Mouse (Mus musculus) heart, adult 2 months (tissue): ENCODE results near the gene Gm17657. TPM values are rescaled to one million over a fixed set of nuclear protein-coding genes. Genes with fewer than 3 reads are reported as not detected.
A peak's percentile ranks its signal among the peaks of the same experiment; 100 is the strongest.

Source experiments
- DNase-seq, 2 experiments: peaks; one replicate each; pipeline ENCODE4 v3.0.0; 2021
- H3K27ac ChIP-seq: fragments of 200-600 bp; 2 replicates; pipeline ENCODE4 v1.8.1; 2022
- H3K27me3 ChIP-seq: fragments of 200-500 bp; 2 replicates; pipeline ENCODE4 v1.6.1; 2012; ENCODE audit warnings: mild to moderate bottlenecking, low read length, inconsistent platforms, mixed read lengths; ENCODE audit not compliant: control insufficient read depth, insufficient read depth
- H3K36me3 ChIP-seq: fragments of 200-500 bp; 2 replicates; pipeline ENCODE4 v1.6.1; 2012; ENCODE audit warnings: low read length, inconsistent platforms; ENCODE audit not compliant: control insufficient read depth, insufficient read depth
- H3K4me1 ChIP-seq: fragments of 200-500 bp; 2 replicates; pipeline ENCODE4 v1.6.1; 2011; ENCODE audit warnings: low read length; ENCODE audit not compliant: control insufficient read depth, insufficient read depth
- H3K4me3 ChIP-seq: fragments of 200-600 bp; 2 replicates; pipeline ENCODE4 v1.8.1; 2022
- H3K79me2 ChIP-seq: fragments of 200-500 bp; replicated peaks from 2 replicates; pipeline ENCODE4 v1.6.1; 2012; ENCODE audit warnings: mild to moderate bottlenecking, inconsistent platforms, low read length, moderate library complexity, mixed read lengths; ENCODE audit not compliant: control insufficient read depth, insufficient read depth
- H3K9ac ChIP-seq: fragments of 200-500 bp; 2 replicates; pipeline ENCODE4 v1.6.1; 2012; ENCODE audit warnings: low read depth, mild to moderate bottlenecking, control low read depth, inconsistent platforms, low read length, mixed read lengths
- CTCF ChIP-seq: fragments of 200-600 bp; IDR thresholded peaks from 2 replicates; pipeline ENCODE4 v1.8.1; 2022; ENCODE audit warnings: antibody characterized with exemption, mild to moderate bottlenecking, moderate library complexity
- EP300 ChIP-seq: fragments of 200-500 bp; IDR thresholded peaks from 2 replicates; pipeline ENCODE4 v1.6.1; 2011; ENCODE audit warnings: low read depth, low read length, control low read depth; ENCODE audit not compliant: insufficient read depth
- POLR2A ChIP-seq: fragments of 200-500 bp; IDR thresholded peaks from 2 replicates; pipeline ENCODE4 v1.6.1; 2011; ENCODE audit warnings: mild to moderate bottlenecking, low read depth, low read length, control low read depth; ENCODE audit not compliant: insufficient read depth
- WGBS: fragments of 180-500 bp; shearing (Covaris S2); methylation state at CpG from one replicate; pipeline ENCODE4 v1.1.7; 2018; 5-methylcytosine and 5-hydroxymethylcytosine counted together
- intact Hi-C: fragments of 180-260 bp; cut with DNase I; formaldehyde crosslinking; loops from one replicate; pipeline ENCODE4 v1.15.1; 2025
- polyA plus RNA-seq: library from polyadenylated mRNA; depleted of rRNA; stranded (reverse); fragments of >200 nt; gene quantifications from 2 replicates; pipeline ENCODE4 v1.2.3, GENCODE M21; 2012
- total RNA-seq, 2 experiments: library from RNA; stranded (reverse); gene quantifications; 2 replicates each; pipeline ENCODE4 v1.2.3; 2021

The Gm17657 gene
- total and polyA plus RNA-seq, 3 experiments: not detected

GRCm38 (mm10) chr17:29554176-29554575 lies 4.7 kb upstream of the Gm17657 start:
- Histone ChIP-seq H3K27ac (no peak overlapping the region), H3K79me2 (0 out of 2 replicates have a peak, but pooled peaks cover 4% of the 10 kb centered on the region), H3K36me3 (no peaks in the 10 kb centered on the region; the same call in 1 of the 2 replicates), H3K9ac (no peak overlapping the region), H3K4me3 (no peak overlapping the region), H3K4me1 (peaks cover 10% of the 10 kb centered on the region), H3K27me3 (no peaks in the 10 kb centered on the region)
- no peak for DNase-seq
- intact Hi-C loops: no loop called here
- TF ChIP-seq CTCF: no peak
- no peak for TF ChIP-seq EP300
- TF ChIP-seq POLR2A: no peak

- Histone ChIP-seq H3K36me3 (no peaks in the 10 kb centered on the region; the same call in 1 of the 2 replicates), H3K4me1 (peaks cover 10% of the 10 kb centered on the region), H3K27me3 (no peaks in the 10 kb centered on the region), H3K79me2 (0 out of 2 replicates have a peak, but pooled peaks cover 4% of the 10 kb centered on the region), H3K4me3 (no peak within 1 kb of the TSS; the same call in 1 of the 2 replicates), H3K9ac (no peak within 1 kb of the TSS), H3K27ac (peak within 1 kb of the TSS; percentile 2; the same call in 1 of the 2 replicates)
- WGBS: 88% methylated on average over 5 of the region's 5 CpGs
- TF ChIP-seq POLR2A: no peak
- no peak for TF ChIP-seq CTCF
- TF ChIP-seq EP300: no peak
- DNase-seq: no peak
- intact Hi-C loops: no loop called here
Observed at GRCm38 (mm10) chr17:29552162-29552732, 2.8 kb upstream of the Gm17657 start, which contains the start of gene Tmem217. Gene Tmem217 (minus strand): TSS chr17:29552385.

GRCm38 (mm10) chr17:29551019-29551418 lies 1.6 kb upstream of the Gm17657 start:
- H3K27me3 ChIP-seq: no peaks in the 10 kb centered on the region
- WGBS: 26% methylated on average over 6 of the region's 6 CpGs
- peaks cover 9% of the 10 kb centered on the region for H3K4me1 ChIP-seq
- intact Hi-C loops: no loop called here
- TF ChIP-seq EP300: no peak
- TF ChIP-seq POLR2A: no peak
- TF ChIP-seq CTCF: no peak
- no peak overlapping the region for H3K9ac ChIP-seq
- H3K27ac ChIP-seq: peak overlapping the region; percentile 2
- H3K4me3 ChIP-seq: peak overlapping the region; percentile 27; the same call in 1 of the 2 replicates
- H3K36me3 ChIP-seq: no peaks in the 10 kb centered on the region; the same call in 1 of the 2 replicates
- H3K79me2 ChIP-seq: 0 out of 2 replicates have a peak, but pooled peaks cover 4% of the 10 kb centered on the region
- no peak for DNase-seq

- DNase-seq: no peak
- H3K27ac ChIP-seq: no peak overlapping the region
- H3K27me3 ChIP-seq: no peaks in the 10 kb centered on the region
- H3K4me3 ChIP-seq: no peak overlapping the region
- H3K79me2 ChIP-seq: 0 out of 2 replicates have a peak, but pooled peaks cover 4% of the 10 kb centered on the region
- no peak overlapping the region for H3K9ac ChIP-seq
- H3K4me1 ChIP-seq: peaks cover 9% of the 10 kb centered on the region
- intact Hi-C loops: no loop called here
- WGBS: 51% methylated on average over 8 of the region's 8 CpGs
- TF ChIP-seq CTCF (no peak), EP300 (no peak), POLR2A (no peak)
- no peaks in the 10 kb centered on the region; the same call in 1 of the 2 replicates for H3K36me3 ChIP-seq
Observed at GRCm38 (mm10) chr17:29548994-29549393, 444 bp downstream of the Gm17657 start.

- TF ChIP-seq EP300: no peak
- TF ChIP-seq POLR2A: no peak
- no peak for TF ChIP-seq CTCF
- intact Hi-C loops: no loop called here
- WGBS: 78% methylated on average over 3 of the region's 3 CpGs
- Histone ChIP-seq H3K4me1 (peaks cover 9% of the 10 kb centered on the region), H3K27me3 (no peaks in the 10 kb centered on the region), H3K79me2 (0 out of 2 replicates have a peak, but pooled peaks cover 4% of the 10 kb centered on the region), H3K27ac (no peak overlapping the region), H3K9ac (no peak overlapping the region), H3K4me3 (no peak overlapping the region), H3K36me3 (no peaks in the 10 kb centered on the region; the same call in 1 of the 2 replicates)
- DNase-seq: no peak
Observed at GRCm38 (mm10) chr17:29548494-29548893, 944 bp downstream of the Gm17657 start.

- Histone ChIP-seq H3K36me3 (no peaks in the 10 kb centered on the region), H3K4me3 (no peak overlapping the region), H3K27me3 (no peaks in the 10 kb centered on the region), H3K4me1 (peaks cover 4% of the 10 kb centered on the region), H3K79me2 (0 out of 2 replicates have a peak, but pooled peaks cover 2% of the 10 kb centered on the region), H3K27ac (no peak overlapping the region), H3K9ac (no peak overlapping the region)
- TF ChIP-seq CTCF (no peak), EP300 (no peak), POLR2A (no peak)
- WGBS: 92% methylated on average over 5 of the region's 5 CpGs
- DNase-seq: no peak
- intact Hi-C loops: no loop called here
Observed at GRCm38 (mm10) chr17:29545241-29545640, 4.2 kb downstream of the Gm17657 start.
